Mouse (Mus musculus) forebrain, postnatal 0 days (tissue): ENCODE data around the gene Cbwd1. TPM values are rescaled to one million over a fixed set of nuclear protein-coding genes. Genes with fewer than 3 reads are reported as not detected.

Source experiments
- ATAC-seq: fragments of 200-750 bp; cut with Nextera tagmentation; 2 replicates; pipeline ENCODE4 v1.8.0; 2017; ENCODE audit warnings: mild to moderate bottlenecking, moderate library complexity
- DNase-seq: peaks from one replicate; pipeline ENCODE4 v3.0.0-alpha.2; 2015
- H3K27ac ChIP-seq: fragments of 300-500 bp; sonication (generic); 2 replicates; pipeline ENCODE4 v1.5.1; 2014; ENCODE audit warnings: low read depth, mild to moderate bottlenecking, antibody characterized with exemption, low read length, moderate library complexity, mixed read lengths
- H3K27me3 ChIP-seq: fragments of 300-500 bp; sonication (generic); 2 replicates; pipeline ENCODE4 v1.6.1; 2014; ENCODE audit warnings: mild to moderate bottlenecking, low read length, mixed read lengths; ENCODE audit not compliant: insufficient read depth
- H3K36me3 ChIP-seq: fragments of 300-500 bp; sonication (generic); 2 replicates; pipeline ENCODE4 v1.6.1; 2014; ENCODE audit warnings: mild to moderate bottlenecking, moderate library complexity; ENCODE audit not compliant: insufficient read depth
- H3K4me1 ChIP-seq: fragments of 300-500 bp; sonication (generic); 2 replicates; pipeline ENCODE4 v1.6.1; 2014; ENCODE audit warnings: antibody characterized with exemption; ENCODE audit not compliant: insufficient read depth
- H3K4me2 ChIP-seq: fragments of 300-500 bp; sonication (generic); 2 replicates; pipeline ENCODE4 v1.6.1; 2014; ENCODE audit warnings: low read depth, mild to moderate bottlenecking, moderate library complexity
- H3K4me3 ChIP-seq: fragments of 300-500 bp; sonication (generic); 2 replicates; pipeline ENCODE4 v1.5.1; 2014; ENCODE audit warnings: low read depth, low read length, mixed read lengths
- H3K9ac ChIP-seq: fragments of 300-500 bp; sonication (generic); 2 replicates; pipeline ENCODE4 v1.6.1; 2014; ENCODE audit warnings: mild to moderate bottlenecking
- H3K9me3 ChIP-seq: fragments of 300-500 bp; sonication (generic); 2 replicates; pipeline ENCODE4 v1.6.1; 2016; ENCODE audit warnings: low read length
- CTCF ChIP-seq: sonication (generic); IDR thresholded peaks from 2 replicates; pipeline ENCODE4 v1.5.1; 2016; ENCODE audit warnings: antibody characterized with exemption, control low read depth, low read depth
- WGBS: fragments of 180-500 bp; shearing (Covaris S2); extraction: QIAGEN DNeasy Blood & Tissue Kit; methylation state at CpG from one replicate; pipeline ENCODE4 v1.1.7; 2014; 5-methylcytosine and 5-hydroxymethylcytosine counted together
- polyA plus RNA-seq: library from polyadenylated mRNA; unstranded; fragments of >200 nt; fragmentation: Nextera tagmentation; extraction: Ambion mirVana; gene quantifications from 2 replicates; pipeline ENCODE4 v1.2.1, GENCODE M21; 2015
- total RNA-seq: library from RNA; depleted of rRNA; stranded (reverse); fragments of >200 nt; gene quantifications from 2 replicates; pipeline ENCODE4 v1.2.3, GENCODE M21; 2014

Gene Cbwd1
- total and polyA plus RNA-seq, 2 experiments from 2014 or later: 8.6 to 19.3 TPM

DNA sequence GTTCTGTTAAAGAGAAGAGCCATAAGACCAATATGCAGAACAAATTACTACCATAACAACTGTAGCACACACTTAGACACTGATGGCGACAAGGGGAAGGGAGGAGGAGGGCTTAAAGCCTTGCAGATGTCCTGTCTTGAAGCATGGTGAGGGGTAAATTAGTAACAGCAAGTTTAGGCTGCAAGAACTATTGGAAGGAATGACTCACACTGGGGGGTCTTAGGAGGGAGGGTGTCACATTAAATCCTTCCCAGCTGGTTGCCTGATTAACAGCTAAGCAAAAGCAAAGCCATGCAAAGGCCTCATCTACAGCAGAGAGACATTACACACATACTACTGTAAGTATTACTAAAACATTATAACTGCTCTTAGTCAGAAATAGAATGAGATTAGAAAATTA lies 32.4 kb downstream of the Cbwd1 start:
- Histone ChIP-seq H3K36me3 (no peaks in the 10 kb centered on the region), H3K27me3 (no peaks in the 10 kb centered on the region), H3K4me2 (no peak overlapping the region), H3K9me3 (no peaks in the 10 kb centered on the region), H3K4me3 (no peak overlapping the region), H3K27ac (no peak overlapping the region), H3K4me1 (no peaks in the 10 kb centered on the region), H3K9ac (no peak overlapping the region)
- TF ChIP-seq CTCF: no peak
- DNase-seq (no peak), ATAC-seq (no peak)
- WGBS: 20% methylated on average over 1 of the region's 1 CpGs

DNA sequence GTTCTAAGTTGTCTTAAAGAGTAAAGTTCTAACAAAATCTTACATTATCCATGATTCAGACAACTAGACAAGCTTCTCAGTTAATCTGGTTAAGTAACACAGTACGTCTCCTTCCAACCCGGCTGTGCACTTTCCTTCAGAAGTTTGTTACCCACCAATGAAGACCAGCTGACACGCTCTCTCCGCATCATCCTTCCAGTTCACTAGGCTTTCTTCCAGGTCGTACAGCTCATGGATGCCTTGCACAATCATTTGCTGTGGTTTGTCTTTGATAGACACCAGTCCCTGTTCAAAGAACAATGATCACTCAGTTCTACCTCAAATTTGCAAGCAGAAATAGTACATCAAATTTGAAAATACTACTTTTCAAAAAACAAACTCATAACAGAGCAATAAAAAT lies 40.5 kb downstream of the Cbwd1 start:
- 87% methylated on average over 5 of the region's 5 CpGs for WGBS
- ATAC-seq: no peak

DNA sequence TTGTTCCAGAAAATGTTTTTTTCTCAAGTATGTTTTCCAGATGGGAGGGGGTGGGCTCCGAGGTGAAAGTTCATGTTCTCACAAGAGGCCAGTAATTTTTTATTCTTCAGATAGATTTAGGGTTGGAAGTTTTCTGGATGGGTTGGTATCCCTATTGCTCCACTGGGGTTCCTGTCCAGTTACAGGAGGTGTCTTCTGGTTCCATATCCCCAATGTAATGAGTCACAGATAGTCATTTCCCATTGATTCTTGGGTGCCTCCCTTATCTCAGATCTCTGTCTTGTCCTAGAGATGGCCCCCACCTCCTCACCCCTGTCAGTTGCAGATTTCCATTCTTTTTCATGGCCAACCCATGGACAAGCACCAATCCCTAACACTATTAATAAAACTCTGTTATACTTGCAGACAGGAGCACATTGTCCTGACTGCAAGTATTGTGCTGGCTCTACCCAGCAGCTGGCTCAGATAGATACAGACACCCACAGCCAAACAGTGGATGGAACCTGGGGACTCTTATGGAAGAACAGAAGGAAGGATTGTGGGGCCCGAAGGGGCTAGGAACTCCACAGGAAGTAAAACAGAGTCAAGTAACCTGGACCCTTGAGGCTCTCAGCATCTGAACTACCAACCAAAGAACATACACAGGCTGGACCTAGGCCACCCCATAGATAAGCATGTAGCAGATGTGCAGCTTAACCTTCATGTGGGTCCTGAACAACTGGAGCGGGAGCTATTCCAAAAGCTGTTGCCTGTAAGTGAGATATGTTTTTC lies 52.8 kb downstream of the Cbwd1 start:
- DNase-seq (no peak), ATAC-seq (no peak)
- no peak overlapping the region for H3K4me2 ChIP-seq
- H3K27me3 ChIP-seq: 0 out of 2 replicates have a peak, but pooled peaks cover under 1% of the 10 kb centered on the region
- no peaks in the 10 kb centered on the region for H3K36me3 ChIP-seq
- no peak overlapping the region for H3K27ac ChIP-seq
- WGBS: 91% methylated on average over 3 of the region's 3 CpGs
- H3K9ac ChIP-seq: no peak overlapping the region
- no peak overlapping the region for H3K4me3 ChIP-seq
- H3K9me3 ChIP-seq: no peaks in the 10 kb centered on the region
- TF ChIP-seq CTCF: no peak
- H3K4me1 ChIP-seq: no peaks in the 10 kb centered on the region

More for the DNA sequence above, 40.5 kb downstream of the Cbwd1 start:
- Histone ChIP-seq H3K4me2 (no peak overlapping the region), H3K4me3 (no peak overlapping the region), H3K27me3 (no peaks in the 10 kb centered on the region), H3K9ac (no peak overlapping the region), H3K36me3 (peaks cover 5% of the 10 kb centered on the region; the same call in 1 of the 2 replicates), H3K27ac (no peak overlapping the region), H3K9me3 (no peaks in the 10 kb centered on the region), H3K4me1 (no peaks in the 10 kb centered on the region)
- DNase-seq: no peak
- TF ChIP-seq CTCF: no peak

DNA sequence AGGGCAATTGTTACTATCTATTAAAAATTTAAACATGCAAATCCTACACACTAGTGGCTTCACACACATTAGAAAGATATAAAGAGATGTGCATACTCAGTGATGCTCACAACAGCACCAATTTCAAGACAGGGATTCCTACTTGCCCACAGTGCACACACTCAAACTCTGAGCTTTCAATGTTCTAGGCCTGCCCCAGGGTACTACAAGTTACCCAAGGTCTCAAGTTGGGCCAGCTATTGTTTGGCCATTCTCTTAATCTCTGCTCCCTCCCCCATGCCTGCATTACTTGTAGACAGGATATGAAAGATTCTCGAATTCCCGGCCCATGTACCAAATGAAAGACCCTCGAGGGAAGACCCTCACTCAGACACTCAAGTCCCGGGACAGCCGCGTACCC lies 53.8 kb downstream of the Cbwd1 start:
- H3K9ac ChIP-seq: no peak overlapping the region
- WGBS: 87% methylated on average over 3 of the region's 6 CpGs
- H3K4me3 ChIP-seq: no peak overlapping the region
- no peaks in the 10 kb centered on the region for H3K9me3 ChIP-seq
- ATAC-seq: no peak
- DNase-seq: no peak
- no peaks in the 10 kb centered on the region for H3K36me3 ChIP-seq
- peaks cover 10% of the 10 kb centered on the region for H3K27me3 ChIP-seq
- no peaks in the 10 kb centered on the region for H3K4me1 ChIP-seq
- H3K27ac ChIP-seq: no peak overlapping the region
- H3K4me2 ChIP-seq: no peak overlapping the region
- TF ChIP-seq CTCF: no peak

DNA sequence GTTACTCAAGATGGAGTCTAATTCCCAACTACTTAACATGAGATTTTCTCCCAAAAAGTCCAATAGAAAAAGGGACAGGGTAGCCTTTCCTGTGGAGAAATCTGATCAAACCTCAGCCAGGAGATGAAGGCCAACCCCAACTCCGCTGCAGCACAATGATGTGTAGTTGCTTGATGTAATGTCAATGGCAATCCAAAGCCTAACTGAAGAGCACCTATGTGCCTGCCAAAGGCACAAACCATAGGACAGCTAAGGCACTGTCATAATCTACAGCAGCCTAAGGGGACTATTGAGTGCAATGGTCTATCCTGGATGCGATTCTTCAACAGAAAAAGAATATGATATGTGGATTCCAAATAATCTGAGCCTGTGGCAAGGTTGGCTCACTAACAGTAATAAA lies 58.6 kb downstream of the Cbwd1 start:
- no peaks in the 10 kb centered on the region for H3K9me3 ChIP-seq
- H3K9ac ChIP-seq: no peak overlapping the region
- H3K27me3 ChIP-seq: peaks cover 34% of the 10 kb centered on the region
- no peaks in the 10 kb centered on the region for H3K4me1 ChIP-seq
- ATAC-seq: no peak
- H3K4me2 ChIP-seq: no peak overlapping the region
- H3K36me3 ChIP-seq: no peaks in the 10 kb centered on the region
- no peak overlapping the region for H3K27ac ChIP-seq
- H3K4me3 ChIP-seq: no peak overlapping the region
- DNase-seq: no peak
- TF ChIP-seq CTCF: no peak
- WGBS: 47% methylated on average over 2 of the region's 2 CpGs

DNA sequence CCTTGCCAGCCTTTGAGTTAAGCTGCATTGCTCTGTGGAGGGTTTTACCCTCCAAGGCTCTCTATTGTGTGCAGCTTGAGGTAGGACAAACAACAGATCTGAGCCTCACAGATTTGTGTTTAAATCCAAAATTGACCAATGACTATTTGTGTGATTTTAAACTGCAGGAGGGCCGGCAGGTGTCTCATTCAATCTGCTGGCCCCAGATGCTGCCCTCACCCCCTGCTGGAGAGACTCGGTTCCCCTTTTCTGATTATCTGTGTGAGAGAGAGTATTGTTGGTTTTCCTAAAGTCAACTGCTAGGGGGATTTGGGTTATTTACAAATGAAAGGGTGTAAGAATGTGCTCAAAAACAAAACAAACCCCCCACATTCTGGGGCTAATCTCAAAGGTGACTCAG lies 59.2 kb downstream of the Cbwd1 start:
- H3K9ac ChIP-seq: no peak overlapping the region
- H3K36me3 ChIP-seq: no peaks in the 10 kb centered on the region
- no peak overlapping the region for H3K4me2 ChIP-seq
- H3K9me3 ChIP-seq: no peaks in the 10 kb centered on the region
- 0 out of 2 replicates have a peak, but pooled peaks cover 2% of the 10 kb centered on the region for H3K4me1 ChIP-seq
- WGBS: 10% methylated on average over 2 of the region's 2 CpGs
- H3K27ac ChIP-seq: no peak overlapping the region
- H3K4me3 ChIP-seq: no peak overlapping the region
- ATAC-seq: no peak
- no peak for TF ChIP-seq CTCF
- DNase-seq: no peak
- H3K27me3 ChIP-seq: peaks cover 40% of the 10 kb centered on the region

DNA sequence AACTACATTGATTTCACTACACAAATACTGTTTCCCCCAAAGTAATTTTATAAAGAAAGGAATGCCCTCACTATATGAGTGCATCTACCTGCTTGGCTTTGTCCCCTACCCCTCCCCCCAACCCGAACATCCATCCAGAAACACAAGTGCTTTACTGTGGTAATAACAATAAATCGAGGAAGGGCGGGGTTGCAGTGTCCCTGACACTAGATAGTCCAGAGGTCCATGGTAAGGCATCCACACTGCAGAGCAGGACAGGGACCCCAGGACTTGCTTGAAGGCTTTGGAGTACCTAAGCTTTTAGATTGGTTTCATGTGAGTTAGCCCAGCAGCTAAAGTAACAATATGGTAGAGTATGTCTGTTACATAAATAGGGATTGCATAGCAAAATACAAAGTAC lies 59.7 kb downstream of the Cbwd1 start:
- WGBS: 6% methylated on average over 3 of the region's 3 CpGs
- no peak overlapping the region for H3K4me2 ChIP-seq
- TF ChIP-seq CTCF: no peak
- H3K27me3 ChIP-seq: peaks cover 45% of the 10 kb centered on the region
- DNase-seq: no peak
- ATAC-seq: no peak
- H3K4me3 ChIP-seq: no peak overlapping the region
- no peaks in the 10 kb centered on the region for H3K9me3 ChIP-seq
- no peak overlapping the region for H3K9ac ChIP-seq
- H3K4me1 ChIP-seq: 0 out of 2 replicates have a peak, but pooled peaks cover 3% of the 10 kb centered on the region
- no peak overlapping the region for H3K27ac ChIP-seq
- no peaks in the 10 kb centered on the region for H3K36me3 ChIP-seq
